Mouse (Mus musculus) cerebellum, postnatal 4 days (tissue): ENCODE data around the gene Zfp933.
"Not testable (repeated sequence)": the region's sequence is repeated elsewhere in the genome, so short reads cannot be mapped to it uniquely, and the experiment has no call there.

Source experiments
- DNase-seq, 2 experiments: peaks; one replicate each; pipeline ENCODE4 v3.0.0; 2022; ENCODE audit warnings: low spot score in 2 of 2, mixed read lengths in 1 of 2

Gene Zfp933

DNA sequence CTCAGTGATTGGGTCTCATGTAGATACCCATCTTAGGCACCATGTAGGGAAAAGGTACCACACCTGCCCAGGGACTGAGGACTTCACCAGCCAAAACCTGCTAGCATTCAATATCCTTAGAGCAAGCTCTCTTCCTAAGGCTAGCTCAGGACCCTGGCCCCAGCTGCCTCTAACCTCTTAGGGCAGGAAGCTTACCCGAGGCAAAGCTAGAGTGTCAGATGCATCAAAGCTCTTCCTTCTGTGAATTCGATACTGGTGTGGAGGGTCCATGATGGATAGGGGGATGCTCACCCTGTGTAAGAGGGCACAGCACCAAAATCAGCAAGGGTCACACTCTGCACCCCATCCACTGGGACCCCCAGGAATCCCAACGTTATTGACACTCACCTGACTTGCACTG, 13.9 kb upstream of the Zfp933 start:
- DNase-seq = no peak

DNA sequence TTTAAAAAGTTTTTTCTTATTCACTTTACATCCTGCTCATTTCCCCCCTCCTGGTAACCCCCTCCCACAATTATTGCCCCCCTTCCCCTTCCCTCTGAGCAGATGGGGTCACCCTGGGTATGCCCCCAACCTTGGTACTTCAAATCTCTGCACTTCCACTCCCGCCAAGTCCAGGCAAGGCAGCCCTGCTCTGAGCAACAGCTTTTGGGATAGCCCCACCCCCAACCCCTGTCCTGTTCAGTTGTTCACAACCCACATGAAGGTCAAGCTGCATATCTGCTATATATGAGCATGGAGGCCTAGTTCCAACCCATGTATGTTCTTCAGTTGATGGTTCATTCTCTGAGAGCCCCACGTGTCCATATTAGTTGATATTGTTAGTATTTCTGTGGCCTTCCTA, 2.6 kb upstream of the Zfp933 start:
- DNase-seq = no peak

DNA sequence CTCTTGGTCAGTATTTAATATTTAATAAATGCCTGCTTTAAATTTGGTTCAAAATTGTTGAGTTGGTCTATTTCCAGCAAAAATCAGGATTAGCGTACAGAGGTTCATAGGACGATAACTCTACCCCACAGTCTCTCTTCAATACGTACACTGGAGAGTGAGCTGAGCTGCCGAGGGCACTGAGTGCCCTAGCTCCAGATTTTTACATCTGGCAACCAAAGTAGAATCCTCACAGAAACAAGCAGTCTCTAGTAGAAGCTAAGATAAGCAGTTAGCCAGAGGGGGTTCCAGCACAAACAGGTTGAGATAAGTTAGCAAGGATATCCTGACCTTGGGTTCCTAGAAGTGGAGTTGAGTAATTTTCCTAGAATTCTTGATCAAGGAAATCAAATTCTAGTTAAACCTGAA, 422 bp upstream of the Zfp933 start:
- DNase-seq = no peak

DNA sequence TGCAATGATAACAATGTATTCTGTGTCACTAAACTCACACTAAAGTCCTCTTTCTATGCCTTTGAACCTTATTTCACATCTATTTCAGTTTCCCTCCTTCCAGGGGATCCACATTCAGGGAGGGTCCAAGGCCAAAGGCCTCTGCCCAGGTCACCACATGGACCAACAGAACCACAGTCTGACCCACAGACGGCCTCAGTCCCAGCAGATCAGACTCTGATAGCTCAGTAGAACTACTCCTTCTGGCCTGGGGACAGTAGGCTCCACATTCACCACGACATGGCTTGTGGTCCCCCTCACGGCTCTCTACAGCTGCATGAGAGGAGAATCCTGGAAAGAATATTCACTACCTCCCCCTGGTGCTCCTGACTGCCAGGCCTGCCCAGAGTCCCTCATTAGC, 5.3 kb downstream of the Zfp933 start:
- no peak for DNase-seq

DNA sequence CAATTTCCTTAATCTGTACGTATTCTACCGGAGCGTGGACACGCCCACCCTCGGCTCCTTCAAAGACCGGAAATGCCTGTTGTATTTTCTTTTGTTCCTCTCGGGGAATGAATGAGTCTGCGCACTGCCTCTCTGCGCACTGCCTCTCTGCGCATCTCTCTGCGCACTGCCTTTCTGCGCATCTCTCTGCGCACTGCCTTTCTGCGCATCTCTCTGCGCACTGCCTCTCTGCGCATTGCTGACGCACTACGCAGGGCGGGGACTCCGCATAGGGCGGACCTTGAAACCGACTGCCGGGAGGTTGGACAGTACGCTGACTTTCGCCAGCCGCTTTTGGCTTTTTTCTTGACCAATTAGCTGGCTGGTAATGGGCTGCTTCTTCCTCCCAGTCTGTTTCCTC, 8.9 kb downstream of the Zfp933 start:
- DNase-seq = peak in 1 of 2 experiments; percentile 36

DNA sequence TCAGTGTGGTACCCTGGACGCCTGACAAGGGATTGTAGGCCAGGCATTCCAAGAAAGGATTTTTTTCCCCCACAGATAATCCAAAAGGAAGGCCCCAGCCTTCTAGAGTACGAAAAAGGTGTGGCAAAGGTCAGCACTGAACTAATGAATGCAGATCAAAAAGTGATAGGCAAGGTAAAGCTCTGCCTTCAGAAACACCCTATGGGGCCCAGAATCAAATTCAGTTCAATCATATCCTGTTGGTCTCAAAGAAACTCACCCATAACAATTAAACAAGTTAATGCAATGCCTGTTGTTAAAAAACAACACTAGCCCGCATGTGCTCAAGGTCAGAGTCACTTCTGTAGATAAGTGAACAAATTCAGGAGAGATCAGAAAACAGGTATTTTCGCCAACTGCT, 23.8 kb downstream of the Zfp933 start:
- DNase-seq = no peak

DNA sequence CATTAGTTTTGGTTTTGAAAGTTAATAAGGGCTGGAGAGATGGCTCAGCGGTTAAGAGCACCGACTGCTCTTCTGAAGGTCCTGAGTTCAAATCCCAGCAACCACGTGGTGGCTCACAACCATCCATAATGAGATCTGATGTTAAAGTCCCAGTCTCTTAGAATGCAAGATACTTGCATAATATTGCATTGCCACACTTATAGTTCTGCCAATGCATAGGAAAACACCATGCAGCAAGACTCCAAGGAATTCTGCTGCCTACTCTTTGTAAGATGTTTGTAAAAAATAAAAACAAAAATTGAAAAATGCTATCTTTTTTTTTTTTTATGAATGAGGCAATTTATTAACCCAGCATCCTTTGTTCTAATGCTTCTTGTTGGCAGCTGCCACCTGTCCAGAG, 26.8 kb downstream of the Zfp933 start:
- DNase-seq = not testable (repeated sequence)

DNA sequence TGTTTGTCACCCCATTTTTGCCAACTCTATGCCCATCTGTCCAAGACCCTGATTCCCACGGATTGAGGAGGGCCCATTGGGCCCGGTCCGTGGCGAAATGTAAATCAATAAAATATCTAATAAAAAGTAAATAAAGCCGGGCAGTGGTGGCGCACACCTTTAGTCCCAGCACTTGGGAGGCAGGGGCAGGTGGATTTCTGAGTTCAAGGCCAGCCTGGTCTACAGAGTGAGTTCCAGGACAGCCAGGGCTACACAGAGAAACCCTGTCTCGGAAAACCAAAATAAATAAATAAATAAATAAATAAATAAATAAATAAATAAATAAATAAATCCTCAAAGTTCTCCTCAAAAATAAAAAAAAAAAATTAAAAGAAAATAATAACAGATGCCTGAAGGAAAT, 28.5 kb downstream of the Zfp933 start:
- not testable (repeated sequence) for DNase-seq

DNA sequence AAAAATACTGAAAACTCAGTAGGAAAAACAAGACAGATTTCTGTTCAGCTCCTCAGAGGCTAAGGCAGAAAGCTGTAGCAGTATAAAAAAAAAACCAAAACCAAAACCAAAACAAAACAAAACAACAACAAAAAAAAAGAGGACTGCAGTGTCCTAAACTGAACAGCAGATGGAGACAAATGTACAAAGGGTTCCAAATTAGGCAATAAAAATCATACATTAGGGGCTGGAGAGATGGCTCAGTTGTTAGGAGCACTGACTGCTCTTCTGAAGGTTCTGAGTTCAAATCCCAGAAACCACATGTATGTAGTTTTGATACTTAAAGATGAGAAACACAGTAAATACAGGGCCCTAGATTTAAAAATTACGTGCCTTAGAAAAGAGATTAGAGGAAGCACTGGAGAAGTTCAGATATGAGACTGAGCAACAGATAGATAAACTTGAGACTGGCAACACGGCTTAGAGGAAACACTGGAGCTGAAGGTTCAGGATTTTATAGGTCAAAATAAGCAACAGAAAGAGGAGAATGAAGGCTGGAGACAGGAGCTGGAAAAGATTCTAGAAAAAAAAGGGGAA, 33.5 kb downstream of the Zfp933 start:
- no peak for DNase-seq

DNA sequence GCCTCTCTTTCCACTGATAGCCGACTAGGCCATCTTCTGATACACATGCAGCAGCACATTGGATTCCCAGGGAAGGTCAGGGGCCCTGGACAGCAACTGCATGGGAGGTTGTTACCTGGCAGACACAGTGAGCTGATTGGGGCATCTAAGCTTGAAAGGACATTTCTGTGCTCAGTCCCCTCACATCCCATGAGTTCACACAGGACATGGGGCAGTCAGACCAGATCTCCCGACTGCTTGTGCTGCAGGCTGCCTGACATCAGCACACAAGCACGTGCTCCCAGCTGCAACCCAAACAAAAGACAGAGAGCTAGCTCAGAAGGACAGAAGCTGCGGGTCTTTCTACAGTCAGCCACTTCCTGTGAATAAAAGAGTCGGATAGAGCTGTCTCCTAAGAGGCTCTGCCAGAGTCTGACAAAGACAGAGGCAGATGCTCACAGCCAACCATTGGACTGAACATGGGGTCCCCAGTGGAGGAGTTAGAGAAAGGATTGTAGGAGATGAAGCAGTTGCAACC, 34.9 kb downstream of the Zfp933 start:
- no peak for DNase-seq

DNA sequence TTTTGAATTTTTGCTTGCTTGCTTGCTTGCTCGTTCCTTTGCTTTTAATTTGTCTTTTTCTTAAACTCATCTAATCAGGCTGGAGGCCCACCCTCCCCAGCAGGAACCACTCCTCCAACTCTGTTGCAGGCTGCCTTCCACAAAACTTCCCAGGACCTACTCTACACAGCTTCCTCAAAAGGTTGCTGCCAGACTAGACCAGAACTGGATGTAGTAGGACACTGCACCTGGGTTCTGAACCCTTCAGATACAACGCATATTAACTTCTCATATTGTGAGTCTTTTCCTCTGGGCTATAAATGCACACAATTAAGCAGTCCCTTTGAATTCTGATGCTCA, 38.2 kb downstream of the Zfp933 start:
- DNase-seq = not testable (repeated sequence)

DNA sequence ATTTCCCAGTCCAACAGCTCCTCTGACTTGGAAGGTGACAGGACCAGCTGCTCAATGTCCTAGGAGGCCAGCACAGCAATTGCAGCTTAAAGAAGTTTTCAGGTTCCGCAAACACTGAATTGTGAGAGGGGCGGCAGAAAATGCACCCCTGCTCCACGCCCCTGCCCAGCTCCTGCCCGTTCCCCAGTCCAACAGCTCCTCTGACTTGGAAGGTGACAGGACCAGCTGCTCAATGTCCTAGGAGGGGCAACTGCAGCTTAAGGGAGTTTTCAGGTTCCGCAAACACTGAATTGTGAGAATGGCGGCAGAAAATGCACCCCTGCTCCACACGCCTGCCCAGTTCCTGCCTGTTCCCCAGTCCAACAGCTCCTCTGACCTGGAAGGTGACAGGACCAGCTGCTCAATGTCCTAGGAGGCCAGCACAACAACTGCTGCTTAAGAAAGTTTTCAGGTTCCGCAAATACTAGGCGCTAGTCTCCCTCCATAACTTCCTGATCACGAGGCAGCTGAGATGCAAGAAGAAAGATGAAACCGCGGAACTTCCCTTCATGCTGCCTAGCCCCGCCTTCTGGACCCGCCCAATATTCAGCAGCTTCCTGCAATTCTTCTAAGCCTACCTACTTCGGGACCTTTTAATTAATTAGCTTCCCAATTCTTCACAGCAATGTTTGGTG, 38.7 kb downstream of the Zfp933 start, which contains the start of gene Zfp984:
Gene Zfp984 (minus strand): TSS at position 497 of the 674 bp plus-strand sequence.
- DNase-seq = not testable (repeated sequence)

DNA sequence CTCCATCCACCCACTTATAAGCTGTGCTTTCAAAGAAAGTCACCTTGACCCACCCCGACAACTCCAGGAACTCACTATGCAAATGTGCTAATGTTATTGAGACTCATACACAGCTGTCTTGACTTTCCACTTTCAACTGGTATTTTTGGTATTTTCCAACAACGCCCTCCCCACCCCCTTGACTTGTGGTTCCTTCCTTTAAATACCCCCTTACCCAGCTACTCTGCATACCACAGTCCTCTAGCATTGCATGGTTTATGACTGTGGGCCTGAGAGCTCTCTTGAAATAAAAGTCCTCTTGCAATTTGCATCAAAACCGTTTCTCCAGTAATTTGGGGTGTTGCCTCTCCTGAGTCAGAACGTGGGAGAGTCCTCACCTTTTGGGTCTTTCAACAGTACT, 39.7 kb downstream of the Zfp933 start:
- DNase-seq = not testable (repeated sequence)

DNA sequence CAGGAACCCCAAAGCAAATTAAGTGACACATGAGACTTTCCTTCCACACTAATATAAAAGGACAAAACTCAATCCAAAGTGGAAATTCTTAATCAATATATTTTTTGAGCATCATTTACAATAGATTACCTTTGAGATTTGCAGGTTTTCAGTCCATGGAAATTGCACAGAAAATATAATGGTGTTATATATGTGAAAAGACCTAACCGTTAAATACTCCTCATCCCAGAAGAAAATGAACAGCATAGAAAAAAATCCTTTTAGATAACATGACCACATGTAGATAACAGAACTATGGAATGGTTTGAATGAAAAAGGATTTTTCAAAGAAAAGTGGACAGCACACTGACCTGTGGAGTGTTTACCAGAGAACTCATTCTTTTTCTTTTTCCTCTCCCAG, 52.9 kb downstream of the Zfp933 start:
- not testable (repeated sequence) for DNase-seq

DNA sequence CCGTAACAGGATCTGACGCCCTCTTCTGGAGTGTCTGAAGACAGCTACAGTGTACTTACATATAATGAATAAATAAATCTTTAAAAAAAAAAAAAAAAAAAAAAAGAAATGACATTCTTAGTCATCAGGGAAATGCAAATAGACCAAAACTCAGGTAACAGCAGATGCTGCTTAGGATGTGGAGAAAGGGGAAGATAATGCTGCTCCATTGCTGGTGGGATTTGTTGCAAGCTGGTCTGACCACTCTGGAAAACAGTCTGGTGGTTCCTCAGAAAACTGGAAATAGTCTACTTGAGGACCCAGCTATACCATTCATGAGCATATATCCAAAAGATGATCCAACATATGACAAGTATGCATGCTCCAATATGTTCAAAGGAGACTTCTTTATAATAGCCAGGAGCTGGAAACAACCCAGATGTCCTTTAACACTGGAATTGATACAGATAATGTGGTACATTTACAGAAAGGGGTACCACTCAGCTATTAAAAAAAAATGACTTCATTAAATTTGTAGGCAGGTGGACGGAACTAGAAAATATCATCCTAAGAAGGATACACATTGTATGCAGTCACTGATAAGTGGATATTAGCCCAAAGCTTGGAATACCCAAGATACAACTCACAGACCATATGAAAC, 54.0 kb downstream of the Zfp933 start:
- DNase-seq = not testable (repeated sequence)

DNA sequence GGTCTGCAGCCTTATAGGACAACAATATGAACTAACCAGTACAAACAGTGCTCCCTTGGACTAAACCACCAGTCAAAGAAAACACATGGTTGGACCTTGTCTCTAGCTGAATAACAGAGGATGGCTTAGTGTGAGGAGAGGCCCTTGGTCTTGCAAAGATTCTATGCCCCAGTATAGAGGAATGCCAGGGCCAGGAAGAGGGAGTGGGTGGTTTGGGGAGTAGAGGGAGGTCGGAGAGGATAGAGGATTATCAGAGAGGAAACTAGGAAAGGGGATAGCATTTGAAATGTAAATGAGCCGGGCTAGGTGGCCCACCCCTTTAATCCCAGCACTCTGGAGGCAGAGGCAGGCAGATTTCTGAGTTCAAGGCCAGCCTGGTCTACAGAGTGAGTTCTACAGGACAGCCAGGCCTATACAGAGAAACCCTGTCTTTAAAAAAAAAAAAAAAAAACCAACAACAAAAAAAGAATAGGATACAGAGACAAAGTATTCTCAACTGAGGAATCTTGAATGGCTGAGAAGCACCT, 54.7 kb downstream of the Zfp933 start:
- DNase-seq = not testable (repeated sequence)

DNA sequence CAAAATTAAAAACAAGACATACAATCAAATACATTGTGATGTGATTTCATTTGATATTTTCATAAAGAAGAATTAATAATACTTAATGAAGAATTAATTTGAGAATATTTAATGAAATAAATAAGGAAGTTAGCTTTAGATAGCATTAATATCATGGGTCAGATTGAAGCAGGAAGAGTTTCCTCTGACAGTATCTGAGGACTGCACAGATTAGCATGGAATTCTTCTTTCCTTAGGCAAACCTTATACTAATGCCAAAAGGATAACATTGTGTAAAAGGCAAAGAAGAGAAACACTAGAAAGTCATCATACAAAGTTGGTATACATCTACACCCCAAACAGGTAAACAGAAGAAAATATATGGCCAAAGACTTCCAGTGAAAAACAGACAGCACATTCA, 56.4 kb downstream of the Zfp933 start:
- not testable (repeated sequence) for DNase-seq
